Mouse (Mus musculus): ENCODE measurements around the gene 1700025G04Rik. TPM values are rescaled to one million over a fixed set of nuclear protein-coding genes. Genes with fewer than 3 reads are reported as not detected.
A peak's percentile ranks its signal among the peaks of the same experiment; 100 is the strongest.

Gene 1700025G04Rik
- polyA plus RNA-seq, 1 experiment from 2014 or later: 16.7 TPM

DNA sequence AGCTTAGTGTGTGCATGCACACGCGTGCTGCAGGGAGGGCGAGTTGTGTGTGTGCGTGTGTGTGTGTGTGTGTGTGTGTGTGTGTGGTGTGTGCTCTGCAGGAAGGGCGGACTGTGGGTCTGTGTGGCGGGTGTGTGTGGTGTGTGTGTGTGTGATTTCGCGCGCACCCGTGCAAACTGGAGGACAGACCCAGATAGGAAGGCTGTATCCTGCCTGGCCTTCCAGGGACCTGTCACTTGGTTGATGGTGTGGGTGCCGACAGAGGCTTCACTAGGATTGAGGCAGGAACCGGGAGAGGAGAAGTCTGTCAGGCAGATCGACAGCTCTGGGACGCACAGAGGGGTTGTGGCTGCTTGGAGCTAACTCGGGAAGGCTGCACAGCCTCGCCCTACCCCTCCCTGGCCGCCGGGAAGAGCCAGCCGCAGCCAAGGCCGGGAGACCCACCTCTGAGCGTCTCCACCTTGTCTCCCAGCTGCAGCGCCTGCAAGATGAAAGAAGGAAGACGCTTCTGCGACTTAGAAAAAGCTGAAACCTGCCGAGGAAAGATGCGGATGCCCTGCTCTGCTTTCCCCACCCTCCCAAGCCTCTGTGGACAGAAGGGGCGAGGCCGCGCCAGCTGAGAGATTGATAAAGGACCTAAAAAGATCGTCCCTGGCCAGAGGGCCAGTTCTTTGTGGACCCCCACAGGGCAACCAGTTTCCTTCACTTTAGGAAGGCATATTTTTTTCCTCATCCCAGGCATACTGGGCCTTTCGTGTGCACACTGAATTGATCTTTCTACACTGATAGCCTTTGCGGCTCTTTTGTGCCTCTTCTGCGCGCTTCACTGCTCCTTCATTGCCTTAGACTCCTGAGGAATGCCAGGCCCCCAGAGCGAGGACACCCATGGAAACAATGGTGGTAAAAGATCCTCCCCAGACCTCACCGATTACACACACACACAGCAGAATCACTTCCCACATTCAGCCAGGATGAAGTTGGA lies 930 bp upstream of the 1700025G04Rik start:
- peak; percentile 60 for ATAC-seq (ENCODE audit: low read depth)
- peak overlapping the region; percentile 94 for H3K9ac ChIP-seq (ENCODE audit: low read length)
- H3K4me2 ChIP-seq (ENCODE audit: low read depth, low read length): peak overlapping the region; percentile 93
- H3K4me1 ChIP-seq (replicated peaks; ENCODE audit: control insufficient read depth, insufficient read depth, low read length): peaks cover 27% of the 10 kb centered on the region
- H3K4me3 ChIP-seq (ENCODE audit: low read length): peak overlapping the region; percentile 92
- H3K27ac ChIP-seq (ENCODE audit: low read length): peak overlapping the region; percentile 73
- no peaks in the 10 kb centered on the region for H3K9me3 ChIP-seq (ENCODE audit: control insufficient read depth, low read length)
- 4% methylated on average over 34 of the region's 36 CpGs for WGBS
- no peaks in the 10 kb centered on the region for H3K27me3 ChIP-seq (ENCODE audit: control insufficient read depth, insufficient read depth, low read depth, low read length)
- H3K36me3 ChIP-seq (ENCODE audit: control insufficient read depth, insufficient read depth, low read length): no peaks in the 10 kb centered on the region

- peak overlapping the region; percentile 93 for H3K4me2 ChIP-seq (ENCODE audit: low read depth, low read length)
- WGBS: under 1% methylated on average over 15 of the region's 25 CpGs
- H3K27ac ChIP-seq (ENCODE audit: low read length): peak overlapping the region; percentile 86
These were observed 399 bp downstream of the 1700025G04Rik start for GRCm38 (mm10) chr1:152089526-152089925.

GRCm38 (mm10) chr1:152088791-152089401 lies 1.0 kb downstream of the 1700025G04Rik start:
- no peaks in the 10 kb centered on the region for H3K9me3 ChIP-seq (ENCODE audit: control insufficient read depth, low read length)
- H3K27ac ChIP-seq (ENCODE audit: low read length): peak overlapping the region; percentile 86
- peak overlapping the region; percentile 94 for H3K9ac ChIP-seq (ENCODE audit: low read length)
- H3K4me2 ChIP-seq (ENCODE audit: low read depth, low read length): peak overlapping the region; percentile 93
- peak overlapping the region; percentile 92 for H3K4me3 ChIP-seq (ENCODE audit: low read length)
- WGBS: 2% methylated on average over 16 of the region's 16 CpGs
- no peak for ATAC-seq (ENCODE audit: low read depth)
- H3K36me3 ChIP-seq (ENCODE audit: control insufficient read depth, insufficient read depth, low read length): no peaks in the 10 kb centered on the region
- peaks cover 33% of the 10 kb centered on the region for H3K4me1 ChIP-seq (replicated peaks; ENCODE audit: control insufficient read depth, insufficient read depth, low read length)
- H3K27me3 ChIP-seq (ENCODE audit: control insufficient read depth, insufficient read depth, low read depth, low read length): no peaks in the 10 kb centered on the region

More at GRCm38 (mm10) chr1:152089526-152089925, 399 bp downstream of the 1700025G04Rik start:
- Histone ChIP-seq H3K27me3 (ENCODE audit: control insufficient read depth, insufficient read depth, low read depth, low read length) (no peaks in the 10 kb centered on the region), H3K4me1 (replicated peaks; ENCODE audit: control insufficient read depth, insufficient read depth, low read length) (peaks cover 33% of the 10 kb centered on the region), H3K36me3 (ENCODE audit: control insufficient read depth, insufficient read depth, low read length) (no peaks in the 10 kb centered on the region), H3K4me3 (ENCODE audit: low read length) (peak overlapping the region; percentile 92), H3K9me3 (ENCODE audit: control insufficient read depth, low read length) (no peaks in the 10 kb centered on the region), H3K9ac (ENCODE audit: low read length) (peak overlapping the region; percentile 94)
- ATAC-seq (ENCODE audit: low read depth): peak; percentile 29; the same call in 1 of the 2 replicates

GRCm38 (mm10) chr1:152088030-152088429 lies 1.9 kb downstream of the 1700025G04Rik start:
- 76% methylated on average over 5 of the region's 5 CpGs for WGBS
- no peaks in the 10 kb centered on the region for H3K27me3 ChIP-seq (ENCODE audit: control insufficient read depth, insufficient read depth, low read depth, low read length)
- no peak for ATAC-seq (ENCODE audit: low read depth)
- peaks cover 33% of the 10 kb centered on the region for H3K4me1 ChIP-seq (replicated peaks; ENCODE audit: control insufficient read depth, insufficient read depth, low read length)
- no peaks in the 10 kb centered on the region for H3K9me3 ChIP-seq (ENCODE audit: control insufficient read depth, low read length)
- H3K4me2 ChIP-seq (ENCODE audit: low read depth, low read length): peak overlapping the region; percentile 93
- no peaks in the 10 kb centered on the region for H3K36me3 ChIP-seq (ENCODE audit: control insufficient read depth, insufficient read depth, low read length)
- H3K4me3 ChIP-seq (ENCODE audit: low read length): no peak overlapping the region
- no peak overlapping the region for H3K27ac ChIP-seq (ENCODE audit: low read length)
- no peak overlapping the region for H3K9ac ChIP-seq (ENCODE audit: low read length)

GRCm38 (mm10) chr1:152086951-152087350 lies 3.0 kb downstream of the 1700025G04Rik start:
- no peak overlapping the region for H3K27ac ChIP-seq (ENCODE audit: low read length)
- H3K9me3 ChIP-seq (ENCODE audit: control insufficient read depth, low read length): no peaks in the 10 kb centered on the region
- no peaks in the 10 kb centered on the region for H3K27me3 ChIP-seq (ENCODE audit: control insufficient read depth, insufficient read depth, low read depth, low read length)
- H3K4me1 ChIP-seq (replicated peaks; ENCODE audit: control insufficient read depth, insufficient read depth, low read length): peaks cover 38% of the 10 kb centered on the region
- no peak for ATAC-seq (ENCODE audit: low read depth)
- no peaks in the 10 kb centered on the region for H3K36me3 ChIP-seq (ENCODE audit: control insufficient read depth, insufficient read depth, low read length)
- 71% methylated on average over 3 of the region's 3 CpGs for WGBS
- H3K4me2 ChIP-seq (ENCODE audit: low read depth, low read length): no peak overlapping the region
- no peak overlapping the region for H3K4me3 ChIP-seq (ENCODE audit: low read length)
- H3K9ac ChIP-seq (ENCODE audit: low read length): no peak overlapping the region

GRCm38 (mm10) chr1:152085561-152085960 lies 4.4 kb downstream of the 1700025G04Rik start:
- WGBS: 79% methylated on average over 5 of the region's 5 CpGs

DNA sequence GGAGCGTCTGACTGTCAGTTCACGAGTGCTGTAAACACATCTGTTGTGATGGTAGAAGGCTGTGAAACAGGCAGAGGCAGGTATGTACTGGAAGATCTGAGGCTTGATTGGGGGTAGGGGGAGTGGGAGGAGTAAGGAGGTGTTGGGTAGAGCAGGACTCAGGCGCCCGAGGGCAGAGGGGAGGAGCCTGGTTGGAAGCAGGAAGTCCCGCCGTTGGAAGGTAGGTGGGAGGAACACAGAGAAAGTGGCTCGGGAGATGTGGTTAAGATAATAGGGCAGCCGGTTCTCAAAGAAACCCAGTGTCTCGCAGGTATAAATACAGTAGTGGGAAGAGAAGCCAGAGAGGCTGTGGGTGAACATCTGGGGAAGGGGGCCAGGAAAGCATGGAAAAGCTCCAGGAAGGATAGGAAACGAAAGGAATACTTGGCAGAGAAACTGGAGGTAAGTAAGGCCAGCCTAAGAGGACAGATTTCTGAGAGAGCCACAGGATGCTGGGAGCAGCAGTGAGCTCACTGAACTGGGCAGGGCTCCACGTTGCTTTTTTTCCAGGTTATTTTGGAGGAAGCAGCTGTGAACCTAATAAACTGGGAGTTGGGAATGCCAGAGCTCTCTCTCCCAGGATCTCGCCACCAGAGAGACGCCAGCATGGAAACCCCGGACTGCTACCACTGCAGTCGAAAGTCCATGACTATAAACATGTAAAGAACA lies 5.1 kb downstream of the 1700025G04Rik start:
- Histone ChIP-seq H3K4me1 (replicated peaks; ENCODE audit: control insufficient read depth, insufficient read depth, low read length) (peaks cover 33% of the 10 kb centered on the region), H3K9ac (ENCODE audit: low read length) (peak overlapping the region; percentile 37), H3K4me3 (ENCODE audit: low read length) (peak overlapping the region; percentile 40), H3K27ac (ENCODE audit: low read length) (peak overlapping the region; percentile 7; the same call in 1 of the 2 replicates), H3K9me3 (ENCODE audit: control insufficient read depth, low read length) (no peaks in the 10 kb centered on the region), H3K4me2 (ENCODE audit: low read depth, low read length) (peak overlapping the region; percentile 44), H3K27me3 (ENCODE audit: control insufficient read depth, insufficient read depth, low read depth, low read length) (no peaks in the 10 kb centered on the region), H3K36me3 (ENCODE audit: control insufficient read depth, insufficient read depth, low read length) (no peaks in the 10 kb centered on the region)
- peak; percentile 56; the same call in 1 of the 2 replicates for ATAC-seq (ENCODE audit: low read depth)
- WGBS: 15% methylated on average over 15 of the region's 15 CpGs

More at GRCm38 (mm10) chr1:152085561-152085960, 4.4 kb downstream of the 1700025G04Rik start:
- Histone ChIP-seq H3K36me3 (ENCODE audit: control insufficient read depth, insufficient read depth, low read length) (no peaks in the 10 kb centered on the region), H3K4me1 (replicated peaks; ENCODE audit: control insufficient read depth, insufficient read depth, low read length) (peaks cover 33% of the 10 kb centered on the region), H3K4me3 (ENCODE audit: low read length) (no peak overlapping the region), H3K27ac (ENCODE audit: low read length) (no peak overlapping the region), H3K27me3 (ENCODE audit: control insufficient read depth, insufficient read depth, low read depth, low read length) (no peaks in the 10 kb centered on the region), H3K4me2 (ENCODE audit: low read depth, low read length) (peak overlapping the region; percentile 44; the same call in 1 of the 2 replicates), H3K9me3 (ENCODE audit: control insufficient read depth, low read length) (no peaks in the 10 kb centered on the region), H3K9ac (ENCODE audit: low read length) (no peak overlapping the region)
- ATAC-seq (ENCODE audit: low read depth): no peak

- no peak overlapping the region for H3K4me2 ChIP-seq (ENCODE audit: low read depth, low read length)
- no peaks in the 10 kb centered on the region for H3K36me3 ChIP-seq (ENCODE audit: control insufficient read depth, insufficient read depth, low read length)
- no peak overlapping the region for H3K4me3 ChIP-seq (ENCODE audit: low read length)
- H3K9me3 ChIP-seq (ENCODE audit: control insufficient read depth, low read length): no peaks in the 10 kb centered on the region
- H3K9ac ChIP-seq (ENCODE audit: low read length): no peak overlapping the region
- no peaks in the 10 kb centered on the region for H3K27me3 ChIP-seq (ENCODE audit: control insufficient read depth, insufficient read depth, low read depth, low read length)
- no peak for ATAC-seq (ENCODE audit: low read depth)
- 63% methylated on average over 8 of the region's 8 CpGs for WGBS
- no peak overlapping the region for H3K27ac ChIP-seq (ENCODE audit: low read length)
- H3K4me1 ChIP-seq (replicated peaks; ENCODE audit: control insufficient read depth, insufficient read depth, low read length): peaks cover 17% of the 10 kb centered on the region
These were observed 7.8 kb downstream of the 1700025G04Rik start for GRCm38 (mm10) chr1:152081954-152082711.

Measured in lung, embryonic 16.5 days (tissue).